Mouse (Mus musculus) cerebellum, adult 11 months (tissue): ENCODE measurements around the gene Rrp36.

ENCODE experiments used
- DNase-seq: peaks from one replicate; pipeline ENCODE4 v3.0.0; 2022

Gene Rrp36

DNA sequence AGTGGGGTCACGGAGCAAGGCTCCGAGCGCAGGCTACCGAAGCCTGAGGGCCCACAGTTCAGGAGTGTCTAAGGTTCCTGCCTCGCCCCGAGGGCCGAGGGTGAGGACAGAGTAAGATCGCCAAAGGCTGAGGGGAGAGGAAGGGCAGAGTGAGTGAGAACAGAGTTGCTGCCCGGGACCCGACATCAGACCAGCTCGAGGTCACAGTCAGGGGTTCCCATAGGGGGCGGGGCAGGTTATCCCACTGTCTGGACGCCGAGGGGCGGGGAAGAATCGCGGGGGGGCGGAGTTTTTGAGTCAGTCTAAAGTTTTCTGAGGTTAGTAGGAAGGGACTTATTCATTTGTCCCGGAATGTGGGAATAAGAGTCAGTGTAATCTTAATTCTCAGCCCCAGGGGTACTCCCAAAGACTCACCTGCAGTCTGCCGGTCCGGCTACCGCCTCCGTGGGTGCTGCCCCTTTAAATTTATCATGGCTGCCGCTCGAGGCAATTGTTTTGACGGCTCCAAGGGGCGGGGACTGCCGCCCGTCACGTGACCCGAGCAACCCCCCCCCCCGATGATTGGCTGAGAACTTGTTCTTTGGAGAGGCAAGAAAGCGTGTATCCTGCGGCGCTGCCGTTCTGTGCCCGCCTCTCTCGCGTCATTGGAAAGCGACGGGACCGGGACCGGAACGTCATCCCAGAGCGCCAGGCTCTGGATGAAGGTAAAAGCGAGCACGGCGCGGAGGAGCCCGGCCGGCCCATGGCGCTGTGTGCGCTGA, 28.4 kb downstream of the Rrp36 start, which contains the start of the genes Klc4 and Mrpl2:
Gene Klc4 (minus strand): TSS at position 462 of the 761 bp plus-strand sequence.
Gene Mrpl2 (plus strand): TSS at position 669 of the 761 bp plus-strand sequence.
- peak; percentile 98 for DNase-seq

DNA sequence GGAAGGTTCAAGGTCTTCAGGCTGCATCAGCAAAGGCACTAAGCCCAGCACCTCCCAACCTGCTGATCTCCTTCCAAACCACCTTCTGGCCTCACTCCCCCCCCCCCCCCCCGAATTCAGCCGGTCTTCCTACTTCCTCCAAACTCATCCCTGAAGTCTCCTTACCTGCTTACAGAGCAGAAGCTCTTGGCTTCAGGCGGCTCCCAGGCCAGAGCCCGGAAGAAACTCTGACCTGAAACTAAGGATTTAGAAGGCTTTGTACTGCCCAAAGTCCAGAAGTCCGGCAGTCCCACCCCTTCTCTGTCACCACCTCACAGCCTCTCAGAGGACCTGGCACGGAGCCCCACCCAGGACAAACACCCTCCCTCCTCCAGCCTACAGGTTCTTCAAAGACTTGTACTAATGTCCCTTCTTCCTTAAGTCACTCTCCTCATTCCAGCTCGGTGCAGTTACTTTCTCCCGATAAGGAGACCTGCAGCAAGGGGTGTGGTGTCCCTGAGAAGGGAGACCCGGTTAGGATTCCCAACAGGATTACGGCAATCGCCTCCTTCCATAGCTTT, 29.2 kb downstream of the Rrp36 start:
- peak; percentile 57 for DNase-seq

DNA sequence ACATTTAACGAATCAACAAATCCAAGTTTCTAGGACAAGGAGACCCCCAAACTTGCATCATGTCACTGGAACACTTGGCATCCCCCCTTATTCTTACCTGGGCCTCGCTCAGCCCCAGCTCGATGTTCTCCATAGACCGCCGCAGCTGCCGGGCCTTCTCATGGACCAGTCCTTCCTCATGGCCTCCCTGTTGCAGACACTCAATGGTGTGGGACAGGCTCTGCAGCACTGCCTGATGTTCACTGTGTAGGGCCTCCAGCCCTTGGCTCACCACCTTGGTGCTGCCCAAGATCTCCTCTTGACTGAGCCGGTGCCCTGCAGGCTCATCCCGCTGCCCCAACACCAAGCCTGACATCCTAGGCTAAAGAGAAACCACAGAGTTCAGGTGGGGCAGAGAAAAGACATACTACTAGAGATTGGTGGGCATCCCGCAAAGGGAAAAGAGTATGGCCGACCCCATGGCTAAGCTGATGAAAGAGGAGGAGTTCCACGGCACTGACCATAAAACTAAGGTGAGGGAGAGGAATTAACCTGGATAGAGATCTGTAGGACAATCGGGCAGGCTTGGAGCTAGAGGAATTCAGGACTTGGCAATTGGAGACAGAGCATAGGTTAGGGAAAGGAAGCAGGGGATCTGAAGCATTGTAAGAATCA, 29.9 kb downstream of the Rrp36 start:
- no peak for DNase-seq

DNA sequence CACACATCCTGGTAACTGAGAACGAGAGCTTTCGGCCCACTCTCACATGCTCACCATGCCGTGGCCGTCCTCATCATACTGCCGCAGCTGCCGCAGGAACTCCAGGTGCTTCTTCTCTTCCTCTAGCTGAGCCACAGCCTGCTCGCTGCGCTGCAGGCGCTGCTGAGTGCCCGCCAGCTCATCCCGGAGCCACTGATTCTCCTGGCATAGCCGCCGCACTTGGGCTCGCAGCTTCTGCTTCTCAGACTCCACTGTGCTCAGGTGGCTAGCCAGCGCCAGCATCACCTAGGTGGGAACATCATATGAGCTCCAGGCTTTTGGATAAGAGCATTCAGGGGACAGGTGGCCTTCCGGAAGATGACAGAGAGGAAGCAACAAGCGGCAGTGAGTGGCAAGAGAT, 32.1 kb downstream of the Rrp36 start:
- no peak for DNase-seq

DNA sequence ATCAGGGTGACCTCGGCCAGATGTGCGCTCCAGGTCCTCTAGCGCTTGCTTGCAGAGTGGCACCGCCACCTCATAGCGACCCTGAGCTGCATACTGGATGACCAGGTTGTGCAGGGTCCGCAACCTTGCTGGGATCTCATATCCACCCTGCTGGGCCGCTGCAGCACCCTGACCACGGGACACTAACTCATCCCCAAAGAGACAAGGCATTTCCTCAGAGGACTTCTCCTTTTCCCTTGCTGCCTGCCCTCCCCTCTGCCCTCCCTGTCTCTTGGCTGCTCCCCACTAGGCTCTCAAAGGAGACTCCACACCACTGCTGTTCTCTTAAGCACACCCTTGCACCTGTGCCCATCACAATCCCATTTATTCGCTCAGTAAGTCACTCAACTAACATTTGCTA, 34.2 kb downstream of the Rrp36 start:
- DNase-seq: no peak

DNA sequence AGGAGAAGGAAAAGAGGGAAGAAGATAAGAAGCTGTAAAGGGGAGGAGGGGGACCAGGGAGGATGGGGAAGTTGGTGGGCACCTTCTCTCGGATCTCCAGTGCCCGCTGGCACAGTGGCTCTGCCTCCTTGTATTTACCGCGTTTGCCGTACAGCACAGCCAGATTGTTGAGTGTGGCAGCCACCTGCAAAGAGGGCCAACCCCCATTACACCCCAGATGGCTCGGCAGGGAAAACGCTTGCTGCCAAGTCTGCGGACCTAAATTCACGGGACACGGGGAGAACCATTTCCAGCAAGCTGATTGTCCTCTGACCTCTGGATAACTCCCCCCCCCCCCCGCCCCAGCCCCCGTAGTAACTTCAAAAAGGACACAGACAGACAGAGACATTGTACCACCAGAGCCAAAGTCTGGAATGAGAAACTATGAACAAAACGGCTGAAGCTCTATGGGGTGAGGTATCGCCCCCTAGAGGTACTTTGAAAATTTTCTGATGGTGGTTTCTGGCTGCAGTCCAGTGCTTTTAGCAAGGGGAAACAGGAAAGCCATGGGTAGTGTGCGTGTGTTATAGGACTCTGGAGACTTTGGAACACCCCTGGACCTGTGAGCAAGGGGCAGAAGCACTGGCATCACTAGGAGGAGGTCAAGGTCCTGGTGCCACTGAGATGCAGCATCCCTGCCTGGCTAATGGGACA, 37.2 kb downstream of the Rrp36 start:
- peak; percentile 72 for DNase-seq

DNA sequence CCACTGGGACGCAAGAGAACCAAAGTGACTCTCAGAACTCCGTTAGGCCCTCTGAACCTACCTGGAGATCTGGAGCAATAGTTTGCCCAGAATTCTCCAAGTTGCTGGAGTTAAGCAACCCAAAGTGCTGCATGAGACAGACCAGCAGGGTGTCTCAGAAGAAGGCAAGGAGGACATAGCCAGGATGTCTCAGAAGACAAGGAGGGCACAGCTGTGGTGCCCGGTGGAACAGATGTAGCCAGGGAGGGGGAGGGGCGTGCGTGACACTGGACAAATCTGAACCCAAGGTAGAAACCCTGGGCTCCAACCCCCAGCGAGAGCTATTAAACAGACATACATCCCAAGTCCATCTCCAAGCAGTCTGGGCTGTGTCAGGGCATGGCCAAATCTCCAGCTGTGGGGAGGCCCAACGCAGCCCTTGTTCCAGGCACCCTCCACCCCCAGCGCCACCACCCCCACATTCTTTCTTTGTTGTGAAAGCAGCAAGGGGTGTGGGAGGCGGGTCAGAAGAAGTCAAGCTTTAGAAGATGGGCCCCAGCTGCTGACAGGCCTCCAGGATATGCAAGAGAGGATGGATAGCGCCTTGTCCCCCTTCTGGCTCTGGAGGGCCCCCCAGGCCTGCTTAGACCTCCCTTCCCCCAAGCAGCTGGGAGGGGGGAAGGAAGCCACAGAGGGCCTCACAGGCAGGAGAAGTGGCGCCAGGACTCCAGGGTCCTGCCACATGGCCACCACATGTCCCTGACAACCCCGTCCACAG, 44.3 kb downstream of the Rrp36 start:
- no peak for DNase-seq

DNA sequence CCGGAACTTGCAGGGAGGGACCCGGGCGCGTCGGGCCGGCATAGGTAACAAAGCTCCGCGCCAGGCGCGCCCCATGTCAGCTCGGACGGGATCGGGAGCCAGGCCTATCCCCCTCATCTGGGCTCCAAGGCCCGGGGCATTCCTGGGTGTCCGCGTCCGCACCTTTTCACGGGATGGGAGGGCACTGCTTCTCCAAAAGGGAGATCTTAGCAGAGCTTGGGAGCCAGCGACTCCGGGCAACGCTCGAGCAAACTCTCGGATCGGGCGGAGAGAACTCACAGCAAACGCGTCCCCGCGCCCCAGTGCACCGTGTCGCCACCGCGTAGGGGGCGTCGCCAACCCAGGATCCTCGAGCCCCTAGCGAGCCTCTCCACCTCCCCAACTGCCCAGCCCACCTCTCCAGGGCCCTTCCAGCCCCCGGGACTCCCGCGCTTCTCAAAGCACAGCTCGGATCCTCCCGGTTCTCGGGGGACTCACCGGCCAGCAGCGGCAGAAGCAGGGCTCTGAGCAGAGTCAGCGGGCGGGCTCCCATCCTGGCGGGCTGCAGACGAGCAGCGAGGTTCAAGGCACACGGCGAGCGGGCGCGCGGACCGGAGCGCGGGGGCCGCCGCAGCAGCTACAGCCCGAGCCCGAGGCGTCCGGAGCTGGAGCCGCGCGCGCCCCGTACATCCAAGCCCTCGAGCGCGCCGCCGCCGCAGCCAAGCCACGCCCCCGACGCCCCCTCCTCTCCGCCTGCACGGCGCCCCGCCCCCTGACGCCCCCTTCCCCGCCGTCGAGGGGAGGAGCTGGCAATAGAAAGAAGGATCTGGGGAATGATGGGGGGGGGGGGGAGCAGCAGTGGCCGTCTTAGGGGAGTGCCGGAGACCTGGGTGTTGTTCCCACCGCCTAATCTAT, 45.1 kb downstream of the Rrp36 start, which contains the start of gene Ptk7:
Gene Ptk7 (minus strand): TSS at position 714 of the 894 bp plus-strand sequence.
- peak; percentile 50 for DNase-seq

DNA sequence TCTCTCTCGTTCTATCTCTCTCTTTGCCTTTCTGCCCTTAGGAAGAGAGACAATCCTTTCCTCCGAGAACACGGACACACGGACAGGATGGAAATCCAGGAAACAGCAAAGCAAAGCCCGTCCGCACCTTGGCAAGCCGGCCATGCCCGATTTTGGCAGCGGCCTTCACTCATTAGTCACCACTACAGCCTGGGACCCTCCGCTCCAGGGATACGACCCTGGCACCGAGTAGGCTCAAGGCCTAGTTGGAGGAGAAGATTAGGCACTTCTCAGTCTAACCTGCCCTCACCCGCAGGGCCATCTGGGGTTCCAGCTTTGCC, 45.7 kb downstream of the Rrp36 start:
- DNase-seq: no peak

DNA sequence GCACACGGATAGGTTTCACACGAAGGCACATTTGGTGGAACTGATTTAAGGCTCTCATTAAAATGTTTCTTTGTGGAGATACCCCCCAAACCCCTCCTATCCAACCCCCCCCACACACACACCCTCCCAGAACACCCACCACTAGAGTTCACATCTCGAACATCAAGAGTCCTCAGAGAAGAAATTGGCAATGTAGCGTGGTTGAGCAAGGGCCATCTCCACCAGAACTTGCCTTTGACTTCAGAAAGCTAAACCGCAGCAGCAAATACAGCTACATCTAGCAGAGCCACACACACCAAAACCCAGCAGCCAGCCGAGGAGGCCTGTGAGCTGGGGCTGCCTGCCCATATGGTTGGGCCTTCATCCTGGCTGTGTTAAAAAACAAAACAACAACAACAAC, 46.7 kb downstream of the Rrp36 start:
- DNase-seq: no peak

DNA sequence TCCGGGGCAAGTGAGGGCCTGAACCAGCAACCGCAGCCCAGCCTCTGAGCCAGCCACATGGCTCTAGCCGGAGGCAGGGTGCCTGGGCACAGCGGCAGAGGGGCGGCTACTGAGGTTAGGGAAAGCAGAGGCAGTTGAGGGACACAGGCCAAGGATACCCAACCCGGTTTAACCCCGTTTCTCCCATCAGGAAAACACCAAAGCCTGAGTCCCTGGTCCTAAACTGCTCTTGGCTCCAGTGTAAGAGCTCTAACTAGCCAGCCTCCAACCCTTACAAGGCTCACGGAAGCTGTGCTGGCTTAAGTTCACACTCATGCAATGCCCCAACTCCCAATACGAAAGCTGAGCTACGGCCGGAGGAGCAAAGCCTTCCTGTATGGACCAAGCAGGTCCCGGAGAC, 49.6 kb downstream of the Rrp36 start:
- no peak for DNase-seq

DNA sequence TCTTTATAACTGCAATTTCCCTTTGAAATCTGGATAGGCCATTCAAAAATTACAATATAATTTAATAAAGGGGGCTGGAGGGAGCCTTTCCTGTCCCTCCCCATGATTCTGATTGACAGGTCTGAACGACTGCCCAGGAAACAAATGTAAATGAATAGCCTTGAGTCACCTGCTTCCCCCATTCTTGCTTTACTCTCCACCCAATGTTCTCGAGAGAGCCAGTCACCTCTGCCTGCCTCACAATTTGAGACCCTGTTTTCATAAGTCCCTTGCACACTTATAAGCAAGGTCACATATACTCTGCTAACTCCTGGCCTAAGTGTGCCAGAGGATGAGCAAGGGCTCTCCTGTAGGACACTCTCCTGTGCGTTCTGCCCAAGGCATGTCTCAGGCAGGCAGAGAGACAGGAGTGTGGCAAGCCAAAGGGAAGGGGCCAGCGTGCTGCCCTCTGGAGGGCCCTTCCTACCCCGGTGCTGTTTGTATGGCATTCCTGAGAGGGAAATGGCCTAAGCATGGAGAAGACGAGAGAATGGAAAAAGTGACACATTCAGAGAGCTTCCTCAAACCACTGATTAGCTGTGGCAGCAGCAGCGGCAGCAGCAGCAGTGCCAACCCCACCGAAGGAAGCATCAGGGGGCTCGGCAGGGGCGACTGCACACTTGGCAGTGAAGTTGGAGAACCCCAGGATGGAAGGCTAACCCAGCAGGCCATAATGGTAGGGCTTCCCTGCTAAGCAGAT, 50.2 kb downstream of the Rrp36 start:
- DNase-seq: no peak

DNA sequence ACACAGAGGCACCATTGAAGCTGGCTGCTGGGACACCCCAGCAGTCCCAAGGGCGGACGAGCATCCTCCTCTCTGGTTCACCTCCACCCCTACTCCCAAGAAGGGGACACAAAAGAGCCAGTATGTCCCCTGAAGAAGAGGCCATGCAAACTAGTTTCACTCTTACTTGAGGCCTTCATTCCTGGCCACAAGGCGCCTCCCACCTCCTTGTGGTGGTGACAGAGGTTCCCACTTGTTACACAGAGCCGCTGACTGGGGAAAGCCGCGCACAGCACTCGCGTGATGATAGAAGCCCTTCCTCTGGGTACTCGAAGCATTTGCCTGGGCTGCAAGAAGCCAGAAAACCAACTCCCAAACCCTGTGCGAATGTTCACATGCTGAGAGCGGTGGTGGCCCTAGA, 51.9 kb downstream of the Rrp36 start:
- DNase-seq: no peak

DNA sequence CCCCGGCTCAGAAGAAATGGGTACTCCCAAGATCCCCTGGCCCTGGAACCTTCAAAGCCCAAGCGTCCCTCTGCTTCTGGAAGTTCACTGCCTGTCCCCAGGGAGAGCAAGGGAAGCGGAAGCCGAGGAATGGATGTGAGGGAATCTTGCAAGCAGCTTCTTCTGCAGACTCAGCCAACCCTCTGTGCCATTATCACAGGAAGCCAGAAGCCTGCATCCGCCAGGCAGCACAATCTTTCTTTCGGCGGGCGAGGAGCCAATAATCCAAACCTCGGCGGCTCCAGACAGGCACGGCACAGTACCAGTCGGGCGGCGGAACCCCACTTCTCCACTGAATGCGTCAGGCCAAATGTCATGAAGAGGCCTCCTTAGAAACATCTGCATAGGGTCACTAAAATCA, 52.8 kb downstream of the Rrp36 start:
- peak; percentile 49 for DNase-seq

DNA sequence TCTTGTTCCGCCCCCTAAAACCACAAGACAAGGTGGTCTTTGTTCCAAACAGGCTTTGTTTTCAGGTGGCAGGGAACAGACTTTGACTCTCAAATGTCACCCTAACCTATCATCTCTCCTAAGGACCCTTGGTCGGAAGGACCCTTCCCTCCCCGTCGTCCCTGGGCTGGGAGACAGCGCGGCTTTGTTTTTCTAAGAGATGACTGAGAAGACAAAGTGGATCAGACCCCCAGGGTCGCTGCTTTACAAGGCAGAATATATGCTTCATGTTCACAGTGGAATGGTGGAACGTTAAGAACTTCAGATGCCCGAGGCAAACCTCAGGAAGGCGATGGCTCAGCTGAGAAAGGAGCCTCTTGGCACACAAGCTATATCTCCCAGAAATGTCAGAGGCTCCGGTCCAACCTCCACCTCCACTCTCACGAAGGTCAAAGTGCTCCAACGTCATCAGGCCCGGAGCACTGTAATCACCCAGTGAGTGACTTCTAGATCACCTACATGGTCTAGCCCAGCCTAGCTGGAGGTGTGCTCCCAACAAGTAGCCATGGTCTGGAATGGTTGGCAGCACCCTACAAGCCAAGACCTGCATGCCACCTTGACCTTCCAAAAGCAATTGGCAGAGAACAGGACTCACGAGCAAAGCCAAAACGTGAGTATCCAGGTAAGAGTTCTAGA, 54.3 kb downstream of the Rrp36 start:
- no peak for DNase-seq

DNA sequence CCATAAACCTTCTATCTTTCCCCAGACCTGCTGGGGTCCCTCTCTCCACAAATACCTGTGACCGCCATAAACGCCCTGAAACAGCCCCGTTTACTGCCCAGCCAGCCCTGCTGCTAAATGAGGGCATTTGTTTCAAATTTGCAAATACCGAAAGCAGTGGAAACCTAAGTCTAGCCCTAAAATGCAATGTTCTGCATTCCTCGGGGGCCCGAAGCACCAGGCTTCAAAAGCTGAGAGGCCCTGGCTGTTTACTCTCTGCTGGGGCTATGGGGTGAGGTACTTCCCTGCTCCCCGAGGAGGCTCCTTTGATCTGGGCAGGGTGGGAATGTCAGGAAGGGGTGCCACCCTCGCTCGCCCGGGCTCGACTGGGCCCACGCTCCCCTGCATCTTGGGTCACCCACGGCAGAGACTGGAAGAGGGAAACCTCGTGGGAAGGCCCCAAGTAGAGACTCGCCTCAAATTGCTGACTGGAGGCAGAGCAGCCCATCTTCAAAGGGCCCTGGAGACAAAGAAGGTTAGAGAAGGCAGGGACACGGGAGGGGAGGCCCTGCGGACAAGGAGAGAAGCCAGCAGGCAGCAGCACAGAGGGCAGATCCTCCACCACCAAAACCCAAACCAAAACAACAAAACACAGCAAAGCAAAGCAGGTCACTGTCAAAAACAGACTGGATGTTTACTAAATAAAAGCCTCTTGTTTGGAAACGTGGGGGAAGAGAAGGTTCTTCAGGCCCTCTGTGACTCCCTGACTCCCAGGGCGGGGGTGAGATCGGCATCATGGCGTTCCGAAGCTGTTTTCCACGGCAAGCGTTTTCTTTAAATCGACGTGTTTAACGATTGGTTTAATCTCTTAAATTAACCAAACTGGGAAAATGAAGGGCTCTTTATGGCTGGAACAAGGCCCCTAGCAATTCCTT, 55.1 kb downstream of the Rrp36 start:
- no peak for DNase-seq

DNA sequence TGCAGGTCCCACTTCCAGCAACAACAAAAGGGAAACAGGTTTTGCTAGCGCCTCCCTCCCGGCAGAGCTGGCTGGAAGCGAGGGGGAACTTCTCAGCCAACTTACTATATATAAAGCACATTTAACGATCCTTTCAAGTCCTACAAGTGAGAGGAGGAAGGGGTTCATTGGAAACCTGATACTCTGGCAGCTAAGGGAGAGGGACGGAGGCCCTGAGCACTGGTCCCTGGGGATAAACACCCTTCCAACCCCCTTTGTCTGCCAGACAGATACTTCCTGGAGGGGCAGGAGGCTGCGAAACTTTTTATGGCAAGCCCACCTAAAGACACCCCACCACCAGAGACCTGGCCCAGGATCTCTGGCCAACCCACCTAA, 55.8 kb downstream of the Rrp36 start:
- DNase-seq: no peak

DNA sequence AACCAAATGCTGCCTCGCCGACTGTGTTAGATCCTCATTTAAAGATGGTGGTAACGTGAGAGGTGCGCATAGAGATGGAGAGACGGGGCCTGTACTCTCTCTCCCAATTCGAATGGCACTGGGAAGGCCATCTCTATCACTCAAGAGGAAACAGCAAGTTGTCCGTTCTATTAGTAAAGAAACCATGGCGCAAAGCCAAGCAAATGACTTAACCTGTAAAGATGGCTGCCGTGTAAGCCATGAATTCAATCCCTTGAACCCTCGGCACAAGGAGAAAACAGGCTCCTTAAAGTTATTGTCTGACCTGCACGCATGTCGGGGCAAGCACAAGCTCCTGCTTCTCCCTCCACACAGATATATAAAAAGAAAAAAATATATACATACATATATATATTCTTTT, 56.4 kb downstream of the Rrp36 start:
- DNase-seq: no peak
